Mouse (Mus musculus): Measurements from ENCODE around the gene Masp1. TPM values are rescaled to one million over a fixed set of nuclear protein-coding genes. Genes with fewer than 3 reads are reported as not detected.

Masp1 gene
- polyA plus RNA-seq, 1 experiment, result 16.4 TPM

- H3K36me3 ChIP-seq (ENCODE audit: control insufficient read depth, insufficient read depth), result no peaks in the 10 kb centered on the region
- no peak overlapping the region for H3K4me3 ChIP-seq
- TF ChIP-seq MAX (IDR thresholded peaks at IDR 0.05; ENCODE audit: low read depth), result no peak
- TF ChIP-seq POLR2A (IDR thresholded peaks at IDR 0.05; ENCODE audit: insufficient read length, low read depth), result no peak
- TF ChIP-seq TCF3 (IDR thresholded peaks at IDR 0.05; ENCODE audit: insufficient read length, low read depth), result no peak
- TF ChIP-seq SRF (IDR thresholded peaks at IDR 0.05; ENCODE audit: control insufficient read depth, insufficient read length, low read depth), result no peak
- no peak for TF ChIP-seq USF1 (IDR thresholded peaks at IDR 0.05; ENCODE audit: low read depth)
- TF ChIP-seq E2F4 (IDR thresholded peaks at IDR 0.05; ENCODE audit: insufficient read depth), result no peak
- TF ChIP-seq TCF12 (IDR thresholded peaks at IDR 0.05; ENCODE audit: insufficient read depth, poor library complexity, severe bottlenecking), result no peak
- no peak for TF ChIP-seq MYOD1 (IDR thresholded peaks at IDR 0.05; ENCODE audit: control insufficient read depth in 1 of 3, insufficient read length in 2 of 3, low read depth in 2 of 3)
- no peak for TF ChIP-seq MYOG (IDR thresholded peaks at IDR 0.05; ENCODE audit: control insufficient read depth in 1 of 3, insufficient read depth in 1 of 3, insufficient read length in 2 of 3, low read depth in 2 of 3)
- no peak for TF ChIP-seq POLR2AphosphoS2 (IDR thresholded peaks at IDR 0.05; ENCODE audit: insufficient read length, low read depth)
- no peak for TF ChIP-seq CEBPB (IDR thresholded peaks at IDR 0.05; ENCODE audit: insufficient read depth, poor library complexity, severe bottlenecking)
- TF ChIP-seq REST (IDR thresholded peaks at IDR 0.05; ENCODE audit: insufficient read depth, insufficient read length), result no peak
- no peak overlapping the region for H3K4me2 ChIP-seq (ENCODE audit: low read depth)
- no peaks in the 10 kb centered on the region for H3K27me3 ChIP-seq (ENCODE audit: control insufficient read depth, insufficient read depth, insufficient read length)
- H3ac ChIP-seq (ENCODE audit: control insufficient read depth, insufficient read length), result no peak overlapping the region
- H3K79me2 ChIP-seq (ENCODE audit: control insufficient read depth, insufficient read depth), result no peaks in the 10 kb centered on the region
Measured at GRCm38 (mm10) chr16:23554673-23555072, 34.1 kb upstream of the Masp1 start.

- Histone ChIP-seq H3K27me3 (ENCODE audit: control insufficient read depth, insufficient read depth, insufficient read length) (no peaks in the 10 kb centered on the region), H3K4me2 (ENCODE audit: low read depth) (no peak overlapping the region), H3K36me3 (ENCODE audit: control insufficient read depth, insufficient read depth) (no peaks in the 10 kb centered on the region), H3ac (ENCODE audit: control insufficient read depth, insufficient read length) (no peak overlapping the region), H3K79me2 (ENCODE audit: control insufficient read depth, insufficient read depth) (no peaks in the 10 kb centered on the region), H3K4me3 (no peak overlapping the region)
- TF ChIP-seq MYOG (IDR thresholded peaks at IDR 0.05; ENCODE audit: control insufficient read depth in 1 of 3, insufficient read depth in 1 of 3, insufficient read length in 2 of 3, low read depth in 2 of 3) (no peak), MYOD1 (IDR thresholded peaks at IDR 0.05; ENCODE audit: control insufficient read depth in 1 of 3, insufficient read length in 2 of 3, low read depth in 2 of 3) (no peak), CEBPB (IDR thresholded peaks at IDR 0.05; ENCODE audit: insufficient read depth, poor library complexity, severe bottlenecking) (no peak), USF1 (IDR thresholded peaks at IDR 0.05; ENCODE audit: low read depth) (no peak)
Measured at GRCm38 (mm10) chr16:23550981-23551582, 30.5 kb upstream of the Masp1 start.

- no peak overlapping the region for H3K4me2 ChIP-seq (ENCODE audit: low read depth)
- no peak overlapping the region for H3ac ChIP-seq (ENCODE audit: control insufficient read depth, insufficient read length)
- H3K27me3 ChIP-seq (ENCODE audit: control insufficient read depth, insufficient read depth, insufficient read length), result no peaks in the 10 kb centered on the region
- no peak overlapping the region for H3K4me3 ChIP-seq
- no peaks in the 10 kb centered on the region for H3K36me3 ChIP-seq (ENCODE audit: control insufficient read depth, insufficient read depth)
- H3K79me2 ChIP-seq (ENCODE audit: control insufficient read depth, insufficient read depth), result no peaks in the 10 kb centered on the region
- TF ChIP-seq TCF3 (IDR thresholded peaks at IDR 0.05; ENCODE audit: insufficient read length, low read depth) (no peak), POLR2AphosphoS2 (IDR thresholded peaks at IDR 0.05; ENCODE audit: insufficient read length, low read depth) (no peak), MYOG (IDR thresholded peaks at IDR 0.05; ENCODE audit: control insufficient read depth in 1 of 3, insufficient read depth in 1 of 3, insufficient read length in 2 of 3, low read depth in 2 of 3) (no peak), SRF (IDR thresholded peaks at IDR 0.05; ENCODE audit: control insufficient read depth, insufficient read length, low read depth) (no peak), CEBPB (IDR thresholded peaks at IDR 0.05; ENCODE audit: insufficient read depth, poor library complexity, severe bottlenecking) (no peak), MYOD1 (IDR thresholded peaks at IDR 0.05; ENCODE audit: control insufficient read depth in 1 of 3, insufficient read length in 2 of 3, low read depth in 2 of 3) (no peak), MAX (IDR thresholded peaks at IDR 0.05; ENCODE audit: low read depth) (no peak), USF1 (IDR thresholded peaks at IDR 0.05; ENCODE audit: low read depth) (no peak), REST (IDR thresholded peaks at IDR 0.05; ENCODE audit: insufficient read depth, insufficient read length) (no peak), POLR2A (IDR thresholded peaks at IDR 0.05; ENCODE audit: insufficient read length, low read depth) (no peak), E2F4 (IDR thresholded peaks at IDR 0.05; ENCODE audit: insufficient read depth) (no peak)
Measured at GRCm38 (mm10) chr16:23550346-23550980, 29.8 kb upstream of the Masp1 start.

GRCm38 (mm10) chr16:23547783-23548182 is 27.2 kb upstream of the Masp1 start:
- H3K36me3 ChIP-seq (ENCODE audit: control insufficient read depth, insufficient read depth), result no peaks in the 10 kb centered on the region
- no peak overlapping the region for H3K4me2 ChIP-seq (ENCODE audit: low read depth)
- no peak overlapping the region for H3ac ChIP-seq (ENCODE audit: control insufficient read depth, insufficient read length)
- no peaks in the 10 kb centered on the region for H3K27me3 ChIP-seq (ENCODE audit: control insufficient read depth, insufficient read depth, insufficient read length)
- H3K4me3 ChIP-seq, result no peak overlapping the region
- no peak for TF ChIP-seq POLR2AphosphoS2 (IDR thresholded peaks at IDR 0.05; ENCODE audit: insufficient read length, low read depth)
- no peak for TF ChIP-seq USF1 (IDR thresholded peaks at IDR 0.05; ENCODE audit: low read depth)
- no peak for TF ChIP-seq MAX (IDR thresholded peaks at IDR 0.05; ENCODE audit: low read depth)
- no peak for TF ChIP-seq CEBPB (IDR thresholded peaks at IDR 0.05; ENCODE audit: insufficient read depth, poor library complexity, severe bottlenecking)
- no peak for TF ChIP-seq TCF3 (IDR thresholded peaks at IDR 0.05; ENCODE audit: insufficient read length, low read depth)
- no peak for TF ChIP-seq MYOD1 (IDR thresholded peaks at IDR 0.05; ENCODE audit: control insufficient read depth in 1 of 3, insufficient read length in 2 of 3, low read depth in 2 of 3)
- TF ChIP-seq TCF12 (IDR thresholded peaks at IDR 0.05; ENCODE audit: insufficient read depth, poor library complexity, severe bottlenecking), result no peak
- no peaks in the 10 kb centered on the region for H3K79me2 ChIP-seq (ENCODE audit: control insufficient read depth, insufficient read depth)

GRCm38 (mm10) chr16:23544361-23544760 is 23.7 kb upstream of the Masp1 start:
- Histone ChIP-seq H3K4me2 (ENCODE audit: low read depth) (no peak overlapping the region), H3K27me3 (ENCODE audit: control insufficient read depth, insufficient read depth, insufficient read length) (no peaks in the 10 kb centered on the region), H3K4me3 (no peak overlapping the region), H3ac (ENCODE audit: control insufficient read depth, insufficient read length) (no peak overlapping the region), H3K36me3 (ENCODE audit: control insufficient read depth, insufficient read depth) (peaks cover 3% of the 10 kb centered on the region), H3K79me2 (ENCODE audit: control insufficient read depth, insufficient read depth) (no peaks in the 10 kb centered on the region)
- no peak for TF ChIP-seq CEBPB (IDR thresholded peaks at IDR 0.05; ENCODE audit: insufficient read depth, poor library complexity, severe bottlenecking)
- TF ChIP-seq MYOG (IDR thresholded peaks at IDR 0.05; ENCODE audit: control insufficient read depth in 1 of 3, insufficient read depth in 1 of 3, insufficient read length in 2 of 3, low read depth in 2 of 3), result no peak
- no peak for TF ChIP-seq MAX (IDR thresholded peaks at IDR 0.05; ENCODE audit: low read depth)
- TF ChIP-seq MYOD1 (IDR thresholded peaks at IDR 0.05; ENCODE audit: control insufficient read depth in 1 of 3, insufficient read length in 2 of 3, low read depth in 2 of 3), result no peak
- TF ChIP-seq USF1 (IDR thresholded peaks at IDR 0.05; ENCODE audit: low read depth), result no peak
- TF ChIP-seq REST (IDR thresholded peaks at IDR 0.05; ENCODE audit: insufficient read depth, insufficient read length), result no peak
- no peak for TF ChIP-seq TCF12 (IDR thresholded peaks at IDR 0.05; ENCODE audit: insufficient read depth, poor library complexity, severe bottlenecking)
- TF ChIP-seq POLR2A (IDR thresholded peaks at IDR 0.05; ENCODE audit: insufficient read length, low read depth), result no peak
- TF ChIP-seq POLR2AphosphoS2 (IDR thresholded peaks at IDR 0.05; ENCODE audit: insufficient read length, low read depth), result no peak
- no peak for TF ChIP-seq SRF (IDR thresholded peaks at IDR 0.05; ENCODE audit: control insufficient read depth, insufficient read length, low read depth)
- TF ChIP-seq TCF3 (IDR thresholded peaks at IDR 0.05; ENCODE audit: insufficient read length, low read depth), result no peak
- no peak for TF ChIP-seq E2F4 (IDR thresholded peaks at IDR 0.05; ENCODE audit: insufficient read depth)
